Mouse (Mus musculus) spleen, adult 2 months (tissue): ENCODE data around the gene Cd28.

ENCODE experiments used
- CTCF ChIP-seq: fragments of 200-500 bp; IDR thresholded peaks from 2 replicates; pipeline ENCODE4 v1.5.1; 2011; ENCODE audit warnings: mild to moderate bottlenecking, inconsistent platforms; ENCODE audit not compliant: insufficient read depth, insufficient read length, insufficient replicate concordance; ENCODE audit errors: extremely low read depth
- POLR2A ChIP-seq: fragments of 200-500 bp; IDR thresholded peaks from 2 replicates; pipeline ENCODE4 v1.6.1; 2011; ENCODE audit warnings: low read depth, low read length, inconsistent platforms

GRCm38 (mm10) chr1:60696115-60696895, 20.3 kb upstream of the Cd28 start:
- TF ChIP-seq CTCF (no peak), POLR2A (no peak)
